Mouse (Mus musculus): ENCODE results near the gene Stk24.

The Stk24 gene

DNA sequence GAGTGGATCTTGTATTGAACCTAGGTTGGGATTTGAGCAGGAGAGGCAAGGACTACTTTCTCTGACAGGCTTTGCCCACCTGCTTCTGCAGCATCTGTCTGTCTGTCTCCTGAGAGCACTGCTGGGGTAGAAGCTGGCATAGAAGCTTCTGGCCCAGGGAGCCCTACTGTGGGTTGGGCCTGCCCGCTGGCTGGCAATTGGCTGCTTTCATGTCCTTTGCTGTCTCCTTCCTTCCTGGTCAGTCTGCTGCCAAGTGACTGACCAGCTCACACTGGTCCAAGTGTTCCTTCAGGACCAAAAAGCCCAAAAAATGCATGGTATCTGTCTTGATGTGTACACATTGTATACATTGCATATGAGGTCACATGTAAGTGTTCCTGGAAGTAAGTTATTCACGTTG, 115.9 kb downstream of the Stk24 start:
- no peak for DNase-seq (ENCODE audit: low read depth)

DNA sequence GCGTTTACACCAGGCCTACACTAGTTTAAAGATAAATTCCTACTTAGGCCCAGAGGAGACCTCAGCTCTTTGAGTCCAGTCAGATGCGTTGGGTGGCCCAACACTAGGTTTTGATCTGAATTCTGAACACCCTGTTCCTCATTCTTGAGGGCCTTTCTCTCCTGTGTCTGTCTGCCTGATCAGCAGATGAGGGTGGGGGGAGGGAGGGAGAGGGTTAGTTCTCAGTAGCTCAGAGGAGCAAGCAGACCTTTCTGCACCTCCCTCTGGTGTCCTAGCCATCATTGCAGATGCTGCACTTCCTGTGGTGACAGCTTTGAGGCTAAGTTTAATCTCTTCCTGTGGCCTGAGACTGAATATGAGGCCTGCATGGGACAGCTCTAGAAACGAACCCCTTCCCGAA, 117.2 kb downstream of the Stk24 start:
- no peak for DNase-seq (ENCODE audit: low read depth)

GRCm38 (mm10) chr14:121261229-121261879, 118.5 kb downstream of the Stk24 start:
- peak; percentile 40 for DNase-seq (ENCODE audit: low read depth)

- DNase-seq (ENCODE audit: low read depth): no peak
These were observed 120.0 kb downstream of the Stk24 start for GRCm38 (mm10) chr14:121259789-121260188.

DNA sequence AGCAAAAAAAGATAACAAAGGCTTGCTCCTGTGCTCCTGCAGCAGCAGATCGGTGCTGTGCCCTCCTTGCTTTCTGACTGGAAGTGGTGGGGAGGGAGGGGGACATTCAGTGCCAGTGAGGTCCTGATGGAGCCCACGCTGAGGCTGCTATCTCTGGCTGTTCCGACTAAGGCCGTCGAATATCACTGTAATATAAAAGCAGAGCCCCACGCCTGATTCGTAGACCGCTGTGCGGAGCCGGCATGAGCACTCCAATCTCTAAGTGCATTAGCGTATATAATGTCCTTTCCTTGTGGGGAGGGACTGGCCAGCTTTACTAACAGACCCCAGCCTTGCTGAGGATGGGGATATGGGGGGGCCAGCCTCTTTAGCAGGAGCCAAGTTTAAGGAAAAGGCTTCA, 120.5 kb downstream of the Stk24 start:
- DNase-seq (ENCODE audit: low read depth): no peak

DNA sequence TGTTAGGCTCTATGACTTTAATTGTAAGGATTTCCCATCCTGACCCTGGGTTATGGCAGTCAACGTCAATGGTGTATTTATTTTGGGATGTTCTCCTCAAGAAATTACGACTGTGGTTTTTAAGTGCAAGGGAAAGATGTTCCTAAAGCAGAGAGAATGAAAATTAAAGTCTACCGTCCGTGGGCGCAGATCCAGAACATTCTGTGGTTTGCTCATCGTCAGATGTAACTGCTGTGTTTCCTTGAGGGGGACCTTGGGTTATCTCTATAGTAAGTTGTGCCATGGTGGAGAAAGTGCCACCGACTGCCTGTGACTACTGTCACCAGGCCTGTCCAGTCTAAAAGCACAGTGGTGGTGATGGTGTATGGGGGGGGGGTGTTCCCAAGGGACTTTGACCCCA, 122.9 kb downstream of the Stk24 start:
- DNase-seq (ENCODE audit: low read depth): no peak

GRCm38 (mm10) chr14:121255469-121255868, 124.3 kb downstream of the Stk24 start:
- DNase-seq (ENCODE audit: low read depth): peak; percentile 56

- no peak for DNase-seq (ENCODE audit: low read depth)
These were observed 124.9 kb downstream of the Stk24 start for GRCm38 (mm10) chr14:121254869-121255268.

GRCm38 (mm10) chr14:121252542-121252941, 127.3 kb downstream of the Stk24 start:
- no peak for DNase-seq (ENCODE audit: low read depth)

DNA sequence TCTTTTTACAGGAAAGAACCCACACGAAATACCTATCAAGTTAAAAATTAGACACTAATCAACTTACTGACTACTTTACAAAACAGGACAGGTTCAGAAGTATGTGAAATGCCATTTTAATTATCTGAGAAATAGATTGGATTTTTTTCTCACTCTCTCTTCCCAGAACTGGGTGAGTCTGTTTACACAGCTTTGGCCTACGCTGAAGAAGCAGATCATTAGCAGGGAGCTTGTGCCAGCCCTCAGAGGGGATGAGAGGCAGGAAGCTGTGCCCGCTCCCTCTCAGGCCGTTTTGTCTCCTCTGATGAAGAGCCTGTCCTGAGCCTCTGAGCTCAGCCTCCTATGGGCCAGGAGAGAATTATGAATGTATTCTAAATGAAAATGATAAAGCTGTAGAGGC, 128.1 kb downstream of the Stk24 start:
- DNase-seq (ENCODE audit: low read depth): no peak

GRCm38 (mm10) chr14:121251099-121251498, 128.7 kb downstream of the Stk24 start:
- DNase-seq (ENCODE audit: low read depth): no peak

DNA sequence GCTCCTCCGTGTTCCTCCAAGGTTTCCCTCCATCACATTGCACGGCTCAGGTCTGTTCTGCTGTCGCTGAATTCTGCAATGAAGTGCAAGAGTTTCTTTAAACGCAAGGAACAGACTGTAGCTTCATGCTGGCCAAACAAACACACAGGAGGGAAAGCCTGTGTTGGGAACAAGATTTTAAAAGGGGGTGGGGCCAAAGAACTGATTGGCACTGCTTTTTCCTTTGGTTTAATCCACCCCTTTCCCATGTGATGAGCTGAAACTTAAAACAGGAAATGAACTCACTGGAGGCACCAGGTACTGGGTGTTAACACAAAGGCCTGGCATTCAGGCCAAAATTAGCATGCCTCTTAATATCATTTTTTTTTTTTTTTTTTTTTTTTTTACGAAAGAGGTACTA, 131.5 kb downstream of the Stk24 start:
- peak; percentile 40 for DNase-seq (ENCODE audit: low read depth)

DNA sequence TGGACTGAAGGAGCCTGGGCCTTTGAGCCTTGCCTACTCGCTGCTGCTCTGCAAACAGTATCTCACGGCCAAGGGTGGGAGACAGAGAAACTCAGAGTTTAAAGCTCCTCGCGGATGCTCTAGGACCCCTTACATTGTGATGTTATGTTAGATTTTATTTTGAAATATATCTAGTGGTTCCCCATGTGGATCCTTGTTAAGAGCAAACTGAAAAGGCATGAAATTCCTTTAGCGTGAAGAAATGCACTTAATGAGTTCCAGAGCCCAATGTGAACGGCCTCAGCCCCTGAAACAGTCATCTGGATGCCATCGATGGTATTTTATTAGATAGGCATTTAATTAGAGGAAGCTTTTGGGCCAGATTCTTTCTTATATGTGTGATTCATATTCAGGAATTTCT, 132.5 kb downstream of the Stk24 start:
- peak; percentile 40 for DNase-seq (ENCODE audit: low read depth)

GRCm38 (mm10) chr14:121246048-121246731, 133.6 kb downstream of the Stk24 start:
- no peak for DNase-seq (ENCODE audit: low read depth)

GRCm38 (mm10) chr14:121244104-121244503, 135.7 kb downstream of the Stk24 start:
- DNase-seq (ENCODE audit: low read depth): no peak

GRCm38 (mm10) chr14:121239386-121239785, 140.4 kb downstream of the Stk24 start:
- DNase-seq (ENCODE audit: low read depth): peak; percentile 82

DNA sequence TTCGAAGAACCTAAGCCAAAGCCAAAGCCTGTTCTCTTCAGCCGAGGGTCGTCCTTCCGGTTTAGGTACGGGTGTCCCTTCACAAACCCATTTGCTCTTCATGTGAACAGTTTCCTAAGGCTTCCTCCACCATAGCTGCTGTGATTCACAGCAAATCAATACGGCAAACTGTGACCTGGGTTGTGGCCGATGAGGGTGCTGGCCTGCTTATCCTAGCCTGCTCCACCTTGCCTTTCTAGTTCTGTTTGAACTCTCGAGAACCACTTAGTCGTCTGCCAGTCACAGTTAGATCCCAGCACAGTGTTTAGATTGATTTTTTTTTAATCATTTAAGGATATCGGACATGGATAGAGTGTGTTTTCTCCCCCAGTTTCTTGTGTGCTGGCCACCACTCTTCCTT, 141.1 kb downstream of the Stk24 start:
- DNase-seq (ENCODE audit: low read depth): no peak

DNA sequence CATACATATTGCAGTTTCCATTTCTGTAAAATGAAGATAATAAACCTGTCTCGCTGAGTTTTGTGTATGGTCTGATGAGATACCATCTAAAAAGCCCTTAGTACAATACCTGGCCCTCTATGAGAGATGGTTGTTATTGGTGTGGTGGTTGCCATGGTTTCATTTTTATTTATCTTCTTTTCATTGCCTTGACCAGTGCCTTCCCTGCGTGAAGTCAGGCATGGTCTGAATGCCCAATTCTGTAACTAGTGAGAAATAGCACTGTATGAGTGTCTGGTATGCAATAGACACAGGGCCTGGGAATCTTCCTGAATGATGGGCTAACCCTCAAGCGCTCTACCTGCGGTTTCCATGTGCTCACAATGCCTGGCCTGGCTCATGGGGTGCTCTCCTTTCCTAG, 143.1 kb downstream of the Stk24 start:
- DNase-seq (ENCODE audit: low read depth): no peak
